Mouse (Mus musculus) myocyte (in vitro differentiated cells): ENCODE measurements around the gene Pheta2.

Experiments
- CEBPB ChIP-seq: IDR thresholded peaks from 2 replicates; pipeline ENCODE4 v1.6.1; 2011; ENCODE audit warnings: mild to moderate bottlenecking, moderate library complexity; ENCODE audit not compliant: poor library complexity, insufficient read depth, severe bottlenecking
- E2F4 ChIP-seq: IDR thresholded peaks from one replicate; pipeline ENCODE4 v1.6.1; 2011; ENCODE audit warnings: mild to moderate bottlenecking, control low read depth, moderate library complexity; ENCODE audit not compliant: insufficient read depth
- MAX ChIP-seq: IDR thresholded peaks from one replicate; pipeline ENCODE4 v1.6.1; 2011; ENCODE audit warnings: low read depth, mild to moderate bottlenecking, control low read depth
- MYOD1 ChIP-seq, 3 experiments: IDR thresholded peaks; one replicate each; pipeline ENCODE4 v1.6.1; 2011; ENCODE audit warnings: control low read depth in 2 of 3, low read depth in 2 of 3, mild to moderate bottlenecking in 2 of 3, moderate library complexity in 1 of 3; ENCODE audit not compliant: insufficient read length in 2 of 3, control insufficient read depth in 1 of 3
- MYOG ChIP-seq, 3 experiments: IDR thresholded peaks; one replicate each; pipeline ENCODE4 v1.6.1; 2011; ENCODE audit warnings: control low read depth in 2 of 3, low read depth in 2 of 3, mild to moderate bottlenecking in 2 of 3; ENCODE audit not compliant: insufficient read length in 2 of 3, control insufficient read depth in 1 of 3, insufficient read depth in 1 of 3
- POLR2A ChIP-seq: IDR thresholded peaks from one replicate; pipeline ENCODE4 v1.6.1; 2011; ENCODE audit warnings: low read depth, mild to moderate bottlenecking, control low read depth, moderate library complexity; ENCODE audit not compliant: insufficient read length
- POLR2AphosphoS2 ChIP-seq: IDR thresholded peaks from one replicate; pipeline ENCODE4 v1.6.1; 2011; ENCODE audit warnings: low read depth, control low read depth; ENCODE audit not compliant: insufficient read length
- REST ChIP-seq: IDR thresholded peaks from one replicate; pipeline ENCODE4 v1.6.1; 2011; ENCODE audit warnings: mild to moderate bottlenecking, control low read depth, moderate library complexity; ENCODE audit not compliant: insufficient read depth, insufficient read length
- TCF12 ChIP-seq: IDR thresholded peaks from one replicate; pipeline ENCODE4 v1.6.1; 2011; ENCODE audit warnings: mild to moderate bottlenecking, control low read depth; ENCODE audit not compliant: poor library complexity, insufficient read depth, severe bottlenecking
- TCF3 ChIP-seq: IDR thresholded peaks from one replicate; pipeline ENCODE4 v1.6.1; 2011; ENCODE audit warnings: low read depth, control low read depth; ENCODE audit not compliant: insufficient read length
- USF1 ChIP-seq: IDR thresholded peaks from one replicate; pipeline ENCODE4 v1.6.1; 2011; ENCODE audit warnings: low read depth, mild to moderate bottlenecking, control low read depth, moderate library complexity

DNA sequence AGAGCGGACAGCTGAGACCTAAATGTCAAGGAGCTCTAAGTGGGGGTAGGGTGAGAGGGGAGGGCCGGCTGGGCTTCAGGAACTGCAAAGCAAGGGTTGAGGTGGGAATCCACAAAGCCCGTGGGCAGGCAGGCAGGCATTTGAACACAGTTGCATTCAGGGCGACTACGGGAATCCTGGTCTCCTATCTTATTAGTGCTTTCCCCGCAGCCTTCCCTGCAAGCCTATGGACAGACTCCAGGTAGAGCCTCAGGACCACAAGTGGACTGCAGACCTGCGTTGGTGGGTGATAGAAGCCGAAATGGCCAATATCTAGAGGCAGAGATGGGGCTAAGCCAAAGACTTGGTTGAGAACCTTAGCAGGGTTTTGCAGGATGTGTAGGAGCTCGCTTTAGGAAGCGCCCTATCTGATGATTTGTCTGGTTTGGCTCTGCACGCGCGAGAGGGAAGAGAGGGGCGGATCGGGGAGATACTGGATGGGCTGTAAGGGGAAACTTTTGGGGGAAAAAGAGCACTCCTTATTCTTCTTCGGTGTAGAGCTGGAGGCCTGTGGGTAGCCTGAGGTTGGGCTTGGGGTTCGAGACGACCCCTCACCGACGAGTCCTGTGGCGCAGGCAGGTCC, 1.8 kb downstream of the Pheta2 start:
- TF ChIP-seq MAX = no peak
- no peak for TF ChIP-seq USF1
- TF ChIP-seq POLR2A = no peak
- TF ChIP-seq CEBPB = no peak
- TF ChIP-seq MYOG (IDR thresholded peaks at IDR 0.05; ENCODE audit: control insufficient read depth in 1 of 3, insufficient read depth in 1 of 3, insufficient read length in 2 of 3, low read depth in 2 of 3) = no peak
- no peak for TF ChIP-seq E2F4
- TF ChIP-seq POLR2AphosphoS2 = no peak
- no peak for TF ChIP-seq TCF12
- TF ChIP-seq TCF3 = no peak
- TF ChIP-seq MYOD1 (IDR thresholded peaks at IDR 0.05; ENCODE audit: control insufficient read depth in 1 of 3, insufficient read length in 2 of 3, low read depth in 2 of 3) = no peak
- no peak for TF ChIP-seq REST
